Mouse (Mus musculus): ENCODE data around the gene Rpl12. TPM values are rescaled to one million over a fixed set of nuclear protein-coding genes. Genes with fewer than 3 reads are reported as not detected.

Rpl12 gene
- polyA plus RNA-seq, 1 experiment = 241 TPM

DNA sequence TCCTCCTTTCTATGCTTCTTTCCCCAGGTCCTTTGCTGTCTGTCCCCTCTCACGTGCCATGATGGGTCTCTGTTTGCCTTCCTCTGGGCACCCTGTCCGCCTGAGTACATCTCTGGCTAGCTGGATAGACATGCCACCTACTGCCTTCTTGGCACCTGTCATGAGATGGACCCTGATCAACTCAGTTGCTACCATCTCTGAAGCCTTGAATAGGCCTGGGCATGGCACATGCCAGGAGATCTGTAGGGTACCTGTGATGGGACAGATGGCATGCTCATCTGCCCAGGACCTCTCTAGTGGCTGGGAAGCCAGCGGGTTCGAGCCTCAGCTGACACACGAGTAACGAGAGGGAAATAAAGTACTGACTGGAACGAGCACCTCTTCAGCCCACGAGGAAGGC lies 12.9 kb downstream of the Rpl12 start:
- 89% methylated on average over 8 of the region's 8 CpGs for WGBS

DNA sequence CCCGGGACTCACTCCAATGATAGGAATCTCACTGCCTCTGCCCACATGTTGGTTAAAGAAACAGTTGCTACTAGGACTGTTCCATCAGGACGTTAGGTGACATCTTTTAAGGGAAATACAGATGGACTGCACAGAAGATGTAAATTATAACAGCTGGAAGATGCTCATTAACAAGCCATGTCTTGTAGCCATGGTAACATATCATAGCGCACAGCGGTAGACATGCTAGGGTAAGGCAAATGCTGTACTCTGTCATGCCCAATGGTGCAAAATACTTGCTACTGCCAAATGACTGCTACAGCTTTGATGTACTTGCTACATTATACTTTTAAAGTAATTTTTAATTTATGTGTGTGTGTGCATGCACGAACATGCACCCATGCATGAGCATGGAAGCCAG lies 15.8 kb downstream of the Rpl12 start:
- Histone ChIP-seq H3K4me3 (replicated peaks; ENCODE audit: extremely low read depth, low read depth, low read length) (no peak overlapping the region), H3K4me1 (ENCODE audit: control insufficient read depth, insufficient read depth, low read length) (peaks cover 5% of the 10 kb centered on the region; the same call in 1 of the 2 replicates)
- WGBS = 79% methylated on average over 5 of the region's 5 CpGs
- TF ChIP-seq POLR2A (IDR thresholded peaks at IDR 0.05; ENCODE audit: borderline replicate concordance, extremely low read depth, low read depth, low read length) = no peak
- TF ChIP-seq CTCF (IDR thresholded peaks at IDR 0.05; ENCODE audit: insufficient read depth, low read length) = no peak
- DNase-seq = no peak

More for the DNA sequence above, 12.9 kb downstream of the Rpl12 start:
- H3K4me1 ChIP-seq (ENCODE audit: control insufficient read depth, insufficient read depth, low read length) = no peaks in the 10 kb centered on the region
- TF ChIP-seq POLR2A (IDR thresholded peaks at IDR 0.05; ENCODE audit: borderline replicate concordance, extremely low read depth, low read depth, low read length) = no peak
- no peak for TF ChIP-seq CTCF (IDR thresholded peaks at IDR 0.05; ENCODE audit: insufficient read depth, low read length)
- no peak for DNase-seq
- H3K4me3 ChIP-seq (replicated peaks; ENCODE audit: extremely low read depth, low read depth, low read length) = no peak overlapping the region

DNA sequence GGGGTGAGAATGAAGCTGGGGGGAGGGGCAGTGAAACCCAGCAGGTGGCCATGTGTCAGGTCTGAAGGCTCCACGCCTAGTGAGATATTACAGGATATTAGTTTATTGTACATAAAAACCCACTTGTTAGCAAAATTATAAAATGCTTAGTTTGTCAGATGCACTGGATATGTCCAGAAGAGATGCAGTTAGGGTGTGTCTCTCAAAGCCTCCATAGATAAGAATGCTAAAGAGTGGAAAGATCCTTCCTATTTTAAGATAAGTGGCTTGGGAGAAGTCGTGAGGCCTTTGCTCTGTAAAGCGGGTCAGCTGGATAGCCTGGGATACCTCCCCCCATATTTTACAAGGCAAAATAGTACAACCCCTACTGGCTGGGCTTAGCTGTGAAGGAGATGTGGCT lies 17.3 kb downstream of the Rpl12 start:
- WGBS = 79% methylated on average over 3 of the region's 3 CpGs
- Histone ChIP-seq H3K4me3 (replicated peaks; ENCODE audit: extremely low read depth, low read depth, low read length) (no peak overlapping the region), H3K4me1 (ENCODE audit: control insufficient read depth, insufficient read depth, low read length) (peaks cover 5% of the 10 kb centered on the region; the same call in 1 of the 2 replicates)
- DNase-seq = no peak
- no peak for TF ChIP-seq POLR2A (IDR thresholded peaks at IDR 0.05; ENCODE audit: borderline replicate concordance, extremely low read depth, low read depth, low read length)
- no peak for TF ChIP-seq CTCF (IDR thresholded peaks at IDR 0.05; ENCODE audit: insufficient read depth, low read length)

DNA sequence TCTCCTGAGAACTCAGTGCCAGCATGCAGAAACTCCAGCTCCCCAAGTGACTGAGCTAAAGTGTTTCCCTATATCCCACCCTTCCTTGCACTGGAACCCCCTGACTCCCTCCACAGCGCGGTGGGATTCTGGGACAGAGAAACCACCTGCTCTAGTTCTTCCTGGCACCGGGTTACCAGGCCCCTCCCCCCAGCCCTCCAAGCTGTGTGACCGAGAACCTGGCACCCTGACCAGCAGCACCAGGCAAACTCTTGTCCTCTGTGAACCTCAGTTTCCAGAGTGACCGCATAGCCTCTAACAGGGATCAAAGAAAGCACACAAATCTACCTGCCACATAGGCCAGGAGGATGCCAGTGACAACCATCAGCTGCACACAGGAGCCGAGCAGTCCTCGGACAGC lies 18.3 kb downstream of the Rpl12 start:
- no peak for DNase-seq
- H3K4me1 ChIP-seq (ENCODE audit: control insufficient read depth, insufficient read depth, low read length) = peaks cover 5% of the 10 kb centered on the region; the same call in 1 of the 2 replicates
- TF ChIP-seq POLR2A (IDR thresholded peaks at IDR 0.05; ENCODE audit: borderline replicate concordance, extremely low read depth, low read depth, low read length) (no peak), CTCF (IDR thresholded peaks at IDR 0.05; ENCODE audit: insufficient read depth, low read length) (no peak)
- H3K4me3 ChIP-seq (replicated peaks; ENCODE audit: extremely low read depth, low read depth, low read length) = no peak overlapping the region
- 83% methylated on average over 7 of the region's 7 CpGs for WGBS

DNA sequence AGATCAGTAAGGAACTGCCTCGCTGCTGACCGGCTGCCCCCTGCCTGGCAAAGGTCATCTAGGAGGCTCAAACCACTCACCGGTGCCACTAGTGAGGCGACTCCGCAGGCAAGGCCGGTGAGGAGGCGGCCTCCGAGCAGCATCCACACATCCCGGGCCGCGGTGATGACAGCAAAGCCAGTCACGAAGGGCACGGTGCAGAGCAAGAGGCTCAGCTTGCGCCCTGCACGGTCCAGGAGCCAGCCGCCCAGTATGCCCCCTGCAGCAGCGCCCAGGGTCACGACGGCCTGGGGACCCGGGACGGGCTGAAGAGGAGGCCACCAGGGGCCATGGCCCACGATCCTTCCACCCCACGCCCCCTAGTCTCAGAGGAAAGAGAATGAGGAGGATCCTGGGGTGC lies 19.9 kb downstream of the Rpl12 start:
- H3K4me1 ChIP-seq (ENCODE audit: control insufficient read depth, insufficient read depth, low read length) = peaks cover 5% of the 10 kb centered on the region; the same call in 1 of the 2 replicates
- no peak for TF ChIP-seq POLR2A (IDR thresholded peaks at IDR 0.05; ENCODE audit: borderline replicate concordance, extremely low read depth, low read depth, low read length)
- TF ChIP-seq CTCF (IDR thresholded peaks at IDR 0.05; ENCODE audit: insufficient read depth, low read length) = no peak
- peak; percentile 24 for DNase-seq
- peak overlapping the region; percentile 87 for H3K4me3 ChIP-seq (replicated peaks; ENCODE audit: extremely low read depth, low read depth, low read length)
- 2% methylated on average over 23 of the region's 23 CpGs for WGBS

DNA sequence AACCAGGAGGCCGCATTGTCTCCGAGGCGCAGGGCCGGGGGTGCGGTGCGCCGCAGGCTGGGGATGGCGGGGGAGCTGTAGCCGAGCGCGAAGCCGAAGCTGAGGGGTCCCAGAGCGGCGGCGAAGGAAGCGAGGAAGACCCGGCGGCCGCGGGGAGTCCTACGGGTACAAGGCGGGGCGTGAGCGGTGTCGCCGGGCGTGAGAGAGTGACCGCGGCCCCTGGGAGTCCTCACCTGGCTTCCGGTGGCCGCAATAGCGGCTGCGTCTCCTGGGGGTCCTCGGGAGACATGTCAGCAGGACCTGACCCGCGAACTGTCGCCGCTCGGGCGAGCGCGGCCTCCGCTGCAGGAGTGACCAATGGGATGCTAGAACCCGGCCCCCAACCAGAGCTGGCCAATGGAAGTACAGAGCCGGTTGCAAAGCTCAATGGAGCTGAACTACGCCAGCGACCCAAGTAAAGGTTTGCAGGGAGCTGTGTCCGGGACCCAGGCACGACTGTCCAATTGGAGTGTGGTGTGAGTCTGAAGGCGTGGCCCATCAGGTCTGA lies 20.4 kb downstream of the Rpl12 start, which contains the start of gene Slc2a8:
Gene Slc2a8, minus strand, starts transcription at position 359 of the 547 bp plus-strand sequence.
- under 1% methylated on average over 50 of the region's 50 CpGs for WGBS
- no peak for TF ChIP-seq CTCF (IDR thresholded peaks at IDR 0.05; ENCODE audit: insufficient read depth, low read length)
- peak; percentile 87 for TF ChIP-seq POLR2A (IDR thresholded peaks at IDR 0.05; ENCODE audit: borderline replicate concordance, extremely low read depth, low read depth, low read length)
- Histone ChIP-seq H3K4me3 (replicated peaks; ENCODE audit: extremely low read depth, low read depth, low read length) (peak within 1 kb of the TSS; percentile 87), H3K4me1 (ENCODE audit: control insufficient read depth, insufficient read depth, low read length) (peaks cover 5% of the 10 kb centered on the region; the same call in 1 of the 2 replicates)
- DNase-seq = peak; percentile 82

DNA sequence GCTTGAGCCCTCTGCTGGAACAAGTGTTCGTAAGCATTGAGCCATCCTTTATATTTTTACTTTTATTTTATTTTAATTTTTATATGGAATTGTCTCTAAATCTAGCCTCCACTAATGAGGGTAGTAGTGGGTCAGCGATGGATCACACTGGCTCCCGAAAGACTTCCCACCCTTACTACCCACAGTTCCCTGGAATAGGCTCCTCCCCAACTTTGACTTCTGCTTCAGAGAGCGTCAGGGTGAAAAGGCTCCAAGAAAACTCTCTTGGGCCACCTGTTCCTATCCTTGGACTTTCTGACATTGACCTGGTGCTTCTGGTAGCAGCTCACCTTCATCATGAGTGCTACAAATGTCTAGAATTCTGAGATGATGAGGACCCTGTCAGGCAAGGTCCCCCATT lies 21.3 kb downstream of the Rpl12 start:
- TF ChIP-seq POLR2A (IDR thresholded peaks at IDR 0.05; ENCODE audit: borderline replicate concordance, extremely low read depth, low read depth, low read length) = peak; percentile 34; the same call in 1 of the 2 replicates
- no peak for TF ChIP-seq CTCF (IDR thresholded peaks at IDR 0.05; ENCODE audit: insufficient read depth, low read length)
- 3% methylated on average over 4 of the region's 4 CpGs for WGBS
- peak overlapping the region; percentile 87 for H3K4me3 ChIP-seq (replicated peaks; ENCODE audit: extremely low read depth, low read depth, low read length)
- no peak for DNase-seq
- peaks cover 5% of the 10 kb centered on the region; the same call in 1 of the 2 replicates for H3K4me1 ChIP-seq (ENCODE audit: control insufficient read depth, insufficient read depth, low read length)

DNA sequence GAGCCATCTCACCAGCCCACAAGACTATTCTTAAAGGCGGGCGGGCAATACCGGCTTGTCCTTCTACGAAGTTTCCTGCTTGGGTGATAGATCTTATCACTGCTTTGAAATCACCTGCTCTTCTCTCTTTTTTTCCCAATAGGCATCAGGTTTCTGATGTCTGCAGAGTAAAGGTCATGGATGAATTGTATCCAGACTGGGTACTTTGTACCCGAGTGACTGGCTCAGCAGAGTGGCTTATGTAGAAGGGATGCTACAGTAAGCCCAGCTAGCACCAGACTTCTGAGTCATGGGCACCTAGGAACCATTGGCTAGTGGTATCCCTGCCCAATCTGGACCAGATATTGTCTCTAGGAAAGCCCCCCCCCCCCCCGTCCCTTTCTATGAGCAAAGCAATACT lies 22.3 kb downstream of the Rpl12 start:
- Histone ChIP-seq H3K4me3 (replicated peaks; ENCODE audit: extremely low read depth, low read depth, low read length) (no peak overlapping the region), H3K4me1 (ENCODE audit: control insufficient read depth, insufficient read depth, low read length) (peaks cover 5% of the 10 kb centered on the region; the same call in 1 of the 2 replicates)
- DNase-seq = no peak
- TF ChIP-seq POLR2A (IDR thresholded peaks at IDR 0.05; ENCODE audit: borderline replicate concordance, extremely low read depth, low read depth, low read length) (no peak), CTCF (IDR thresholded peaks at IDR 0.05; ENCODE audit: insufficient read depth, low read length) (no peak)
- WGBS = 42% methylated on average over 6 of the region's 6 CpGs

DNA sequence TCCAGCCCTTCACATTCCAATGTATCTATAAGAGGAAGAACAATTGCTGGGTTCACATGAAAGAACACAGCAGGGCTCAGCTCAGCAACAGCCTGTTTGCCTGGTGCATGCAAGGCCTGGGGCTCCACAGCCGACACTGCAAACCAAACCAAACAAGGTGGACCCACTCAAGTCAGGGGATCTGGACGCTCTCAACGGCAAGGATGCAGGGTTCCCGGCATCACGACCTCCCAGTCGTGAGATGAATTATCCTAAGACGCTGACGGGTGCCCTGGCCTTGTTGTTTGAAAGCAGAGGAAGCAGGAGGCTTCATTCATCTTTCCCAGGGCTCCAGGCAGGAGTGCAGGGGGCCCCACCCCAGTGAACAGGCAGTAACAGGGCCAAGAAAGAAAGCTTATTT lies 24.5 kb downstream of the Rpl12 start:
- peaks cover 5% of the 10 kb centered on the region; the same call in 1 of the 2 replicates for H3K4me1 ChIP-seq (ENCODE audit: control insufficient read depth, insufficient read depth, low read length)
- DNase-seq = no peak
- no peak for TF ChIP-seq POLR2A (IDR thresholded peaks at IDR 0.05; ENCODE audit: borderline replicate concordance, extremely low read depth, low read depth, low read length)
- TF ChIP-seq CTCF (IDR thresholded peaks at IDR 0.05; ENCODE audit: insufficient read depth, low read length) = no peak
- WGBS = 46% methylated on average over 8 of the region's 8 CpGs
- H3K4me3 ChIP-seq (replicated peaks; ENCODE audit: extremely low read depth, low read depth, low read length) = no peak overlapping the region

DNA sequence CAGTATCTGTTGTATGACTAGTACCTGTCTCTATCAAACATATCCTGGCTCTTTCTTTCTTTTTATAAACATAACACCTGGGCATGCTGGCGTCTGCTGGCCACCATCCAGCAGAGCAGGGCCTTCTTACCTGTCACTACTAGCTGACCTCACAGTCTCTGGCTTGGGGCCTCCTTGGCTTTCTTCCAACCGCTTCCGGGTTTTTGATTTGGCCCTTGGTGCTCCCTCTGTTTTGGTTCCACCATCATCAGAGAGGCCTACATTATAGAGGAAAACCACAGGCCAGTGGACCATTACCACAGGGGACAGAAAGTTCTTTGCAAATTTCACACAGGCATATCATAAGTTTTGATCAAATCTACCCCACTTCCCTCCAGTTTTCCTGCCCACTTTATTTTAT lies 28.0 kb downstream of the Rpl12 start:
- Histone ChIP-seq H3K4me3 (replicated peaks; ENCODE audit: extremely low read depth, low read depth, low read length) (no peak overlapping the region), H3K4me1 (ENCODE audit: control insufficient read depth, insufficient read depth, low read length) (no peaks in the 10 kb centered on the region)
- no peak for DNase-seq
- 52% methylated on average over 3 of the region's 3 CpGs for WGBS
- TF ChIP-seq POLR2A (IDR thresholded peaks at IDR 0.05; ENCODE audit: borderline replicate concordance, extremely low read depth, low read depth, low read length) = no peak
- no peak for TF ChIP-seq CTCF (IDR thresholded peaks at IDR 0.05; ENCODE audit: insufficient read depth, low read length)

All from lung, adult 2 months (tissue).